Mouse (Mus musculus): ENCODE data around the gene Otx2. TPM values are rescaled to one million over a fixed set of nuclear protein-coding genes. Genes with fewer than 3 reads are reported as not detected.

Gene Otx2
- total and polyA plus RNA-seq, 2 experiments, result not detected

DNA sequence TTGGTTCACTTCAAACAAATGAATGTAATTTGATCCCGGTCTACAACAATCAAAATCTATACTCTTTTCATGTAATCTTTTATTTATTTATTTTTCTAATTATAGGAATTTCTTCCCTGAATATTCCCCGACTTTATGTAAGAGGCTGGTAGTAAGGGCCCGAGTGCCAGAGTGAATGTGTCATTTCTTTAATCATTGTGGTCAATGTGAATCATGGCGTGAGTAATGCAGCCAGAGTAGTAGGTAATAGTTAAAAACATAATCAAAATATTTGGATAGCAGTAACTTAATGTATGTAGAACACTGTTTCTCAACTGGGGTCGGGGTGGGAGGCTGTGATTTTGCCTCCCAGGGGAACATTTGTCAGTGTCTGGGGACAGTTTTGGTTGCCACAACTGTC is 6.0 kb upstream of the Otx2 start:
- WGBS, result 77% methylated on average over 5 of the region's 5 CpGs

DNA sequence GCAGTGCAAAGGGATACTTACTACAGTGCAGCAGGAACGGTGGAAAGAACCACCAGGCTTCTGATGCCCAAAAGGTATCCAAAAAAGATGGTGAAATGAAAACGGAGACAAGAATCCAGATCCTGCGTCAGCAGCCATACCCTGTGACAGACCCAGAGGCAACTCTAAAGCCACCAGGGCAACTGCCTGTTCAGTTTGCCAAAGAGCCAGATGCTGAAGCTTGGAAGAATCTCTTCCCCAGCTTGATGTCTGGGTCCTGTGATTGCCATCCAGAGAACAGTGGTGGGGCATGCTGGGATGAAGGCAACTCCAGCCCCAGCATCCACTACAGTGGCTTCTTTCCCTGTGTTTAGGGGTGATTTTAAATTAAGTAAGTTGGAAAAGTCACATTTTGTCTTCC is 5.1 kb upstream of the Otx2 start:
- 88% methylated on average over 3 of the region's 3 CpGs for WGBS
- no peaks in the 10 kb centered on the region for H3K4me1 ChIP-seq (ENCODE audit: control insufficient read depth, insufficient read depth, low read length)
- TF ChIP-seq POLR2A (IDR thresholded peaks at IDR 0.05; ENCODE audit: extremely low read depth, insufficient read depth, low read length) (no peak), CTCF (IDR thresholded peaks at IDR 0.05; ENCODE audit: low read depth, low read length) (no peak)
- H3K27me3 ChIP-seq (ENCODE audit: control insufficient read depth, insufficient read depth, low read length), result peaks cover 12% of the 10 kb centered on the region; the same call in 1 of the 2 replicates
- no peak overlapping the region for H3K4me3 ChIP-seq (ENCODE audit: insufficient read depth, low read depth, low read length)
- DNase-seq (ENCODE audit: extremely low read depth, low read depth, low spot score), result no peak
- H3K9ac ChIP-seq (ENCODE audit: low read depth, low read length), result no peak overlapping the region
- H3K79me2 ChIP-seq (ENCODE audit: control insufficient read depth, insufficient read depth, low read length), result no peaks in the 10 kb centered on the region
- no peak overlapping the region for H3K27ac ChIP-seq (replicated peaks; ENCODE audit: insufficient read depth, low read depth, low read length)
- no peaks in the 10 kb centered on the region for H3K36me3 ChIP-seq (ENCODE audit: control insufficient read depth, insufficient read depth, low read length)

More for the DNA sequence above, 6.0 kb upstream of the Otx2 start:
- DNase-seq (ENCODE audit: extremely low read depth, low read depth, low spot score), result no peak
- Histone ChIP-seq H3K9ac (ENCODE audit: low read depth, low read length) (no peak overlapping the region), H3K79me2 (ENCODE audit: control insufficient read depth, insufficient read depth, low read length) (no peaks in the 10 kb centered on the region), H3K4me1 (ENCODE audit: control insufficient read depth, insufficient read depth, low read length) (no peaks in the 10 kb centered on the region), H3K36me3 (ENCODE audit: control insufficient read depth, insufficient read depth, low read length) (no peaks in the 10 kb centered on the region), H3K27ac (replicated peaks; ENCODE audit: insufficient read depth, low read depth, low read length) (no peak overlapping the region), H3K4me3 (ENCODE audit: insufficient read depth, low read depth, low read length) (no peak overlapping the region), H3K27me3 (ENCODE audit: control insufficient read depth, insufficient read depth, low read length) (peaks cover 4% of the 10 kb centered on the region; the same call in 1 of the 2 replicates)
- TF ChIP-seq CTCF (IDR thresholded peaks at IDR 0.05; ENCODE audit: low read depth, low read length) (no peak), POLR2A (IDR thresholded peaks at IDR 0.05; ENCODE audit: extremely low read depth, insufficient read depth, low read length) (no peak)

GRCm38 (mm10) chr14:48674036-48674831 is 615 bp upstream of the Otx2 start:
- Histone ChIP-seq H3K27ac (replicated peaks; ENCODE audit: insufficient read depth, low read depth, low read length) (no peak overlapping the region), H3K4me3 (ENCODE audit: insufficient read depth, low read depth, low read length) (no peak overlapping the region), H3K79me2 (ENCODE audit: control insufficient read depth, insufficient read depth, low read length) (no peaks in the 10 kb centered on the region), H3K27me3 (ENCODE audit: control insufficient read depth, insufficient read depth, low read length) (peaks cover 12% of the 10 kb centered on the region; the same call in 1 of the 2 replicates), H3K9ac (ENCODE audit: low read depth, low read length) (no peak overlapping the region), H3K4me1 (ENCODE audit: control insufficient read depth, insufficient read depth, low read length) (no peaks in the 10 kb centered on the region), H3K36me3 (ENCODE audit: control insufficient read depth, insufficient read depth, low read length) (no peaks in the 10 kb centered on the region)
- TF ChIP-seq CTCF (IDR thresholded peaks at IDR 0.05; ENCODE audit: low read depth, low read length) (no peak), POLR2A (IDR thresholded peaks at IDR 0.05; ENCODE audit: extremely low read depth, insufficient read depth, low read length) (no peak)
- 6% methylated on average over 36 of the region's 36 CpGs for WGBS
- no peak for DNase-seq (ENCODE audit: extremely low read depth, low read depth, low spot score)

- DNase-seq (ENCODE audit: extremely low read depth, low read depth, low spot score), result no peak
- peaks cover 20% of the 10 kb centered on the region; the same call in 1 of the 2 replicates for H3K27me3 ChIP-seq (ENCODE audit: control insufficient read depth, insufficient read depth, low read length)
- H3K36me3 ChIP-seq (ENCODE audit: control insufficient read depth, insufficient read depth, low read length), result no peaks in the 10 kb centered on the region
- no peak overlapping the region for H3K27ac ChIP-seq (replicated peaks; ENCODE audit: insufficient read depth, low read depth, low read length)
- H3K4me1 ChIP-seq (ENCODE audit: control insufficient read depth, insufficient read depth, low read length), result no peaks in the 10 kb centered on the region
- H3K4me3 ChIP-seq (ENCODE audit: insufficient read depth, low read depth, low read length), result no peak overlapping the region
- no peak overlapping the region for H3K9ac ChIP-seq (ENCODE audit: low read depth, low read length)
- WGBS, result 9% methylated on average over 10 of the region's 10 CpGs
- TF ChIP-seq CTCF (IDR thresholded peaks at IDR 0.05; ENCODE audit: low read depth, low read length) (no peak), POLR2A (IDR thresholded peaks at IDR 0.05; ENCODE audit: extremely low read depth, insufficient read depth, low read length) (no peak)
- no peaks in the 10 kb centered on the region for H3K79me2 ChIP-seq (ENCODE audit: control insufficient read depth, insufficient read depth, low read length)
Measured at GRCm38 (mm10) chr14:48672611-48673176, 925 bp downstream of the Otx2 start.

DNA sequence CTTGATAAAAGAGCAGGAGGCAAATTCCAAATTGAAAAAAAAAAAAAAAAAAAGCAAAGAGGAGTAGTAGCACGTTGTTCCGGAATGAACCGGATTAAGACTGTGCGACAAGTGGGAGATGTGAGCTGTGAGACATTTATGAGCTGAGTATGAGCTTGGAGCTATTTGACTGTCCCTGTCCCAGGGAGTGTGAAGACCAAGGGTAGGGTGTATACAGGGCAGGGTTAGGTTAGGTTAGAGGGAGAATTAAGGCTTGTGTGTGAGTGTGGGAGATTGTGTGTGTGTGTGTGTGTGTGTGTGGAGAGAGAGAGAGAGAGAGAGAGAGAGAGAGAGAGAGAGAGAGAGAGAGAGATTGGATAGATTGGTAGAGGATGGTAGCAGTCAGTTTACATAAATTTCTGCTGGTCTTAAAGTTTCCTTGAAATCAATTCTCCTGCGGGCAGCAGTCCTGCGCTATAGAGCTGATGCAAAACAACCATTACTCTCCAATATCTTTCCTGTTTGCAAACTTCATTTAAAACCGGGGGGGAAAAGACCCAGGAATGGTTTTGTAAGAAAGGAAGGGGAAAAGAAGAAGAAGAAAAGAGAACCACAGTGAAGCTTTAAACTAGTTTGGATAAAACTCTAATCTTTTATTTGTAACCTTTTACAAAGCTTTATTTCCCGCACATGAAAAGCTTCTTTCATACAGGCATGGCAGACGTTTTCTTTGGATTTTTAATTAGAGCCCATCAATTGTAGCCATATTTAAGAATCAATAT is 2.0 kb downstream of the Otx2 start:
- TF ChIP-seq POLR2A (IDR thresholded peaks at IDR 0.05; ENCODE audit: extremely low read depth, insufficient read depth, low read length) (no peak), CTCF (IDR thresholded peaks at IDR 0.05; ENCODE audit: low read depth, low read length) (no peak)
- peaks cover 26% of the 10 kb centered on the region; the same call in 1 of the 2 replicates for H3K27me3 ChIP-seq (ENCODE audit: control insufficient read depth, insufficient read depth, low read length)
- H3K9ac ChIP-seq (ENCODE audit: low read depth, low read length), result no peak overlapping the region
- H3K79me2 ChIP-seq (ENCODE audit: control insufficient read depth, insufficient read depth, low read length), result no peaks in the 10 kb centered on the region
- WGBS, result 38% methylated on average over 9 of the region's 9 CpGs
- no peak overlapping the region for H3K27ac ChIP-seq (replicated peaks; ENCODE audit: insufficient read depth, low read depth, low read length)
- no peak overlapping the region for H3K4me3 ChIP-seq (ENCODE audit: insufficient read depth, low read depth, low read length)
- H3K36me3 ChIP-seq (ENCODE audit: control insufficient read depth, insufficient read depth, low read length), result no peaks in the 10 kb centered on the region
- DNase-seq (ENCODE audit: extremely low read depth, low read depth, low spot score), result no peak
- no peaks in the 10 kb centered on the region for H3K4me1 ChIP-seq (ENCODE audit: control insufficient read depth, insufficient read depth, low read length)

All from liver, adult 2 months (tissue).